Mouse (Mus musculus) v-Abl transformed pro-B cells (cell line): ENCODE measurements around the gene Gm13043.
"Not testable (repeated sequence)": the region's sequence is repeated elsewhere in the genome, so short reads cannot be mapped to it uniquely, and the experiment has no call there.

Experiments used
- in situ Hi-C, 2 experiments: fragments of 400-800 bp; cut with MboI; formaldehyde crosslinking; loops; one replicate each; pipeline ENCODE4 v1.15.1; 2025; ENCODE audit not compliant: unreplicated experiment in 2 of 2

Gm13043 gene

GRCm38 (mm10) chr4:143511043-143511442 lies at the start of gene Gm13043:
Gene Gm13043 (plus strand): TSS chr4:143511343.
- in situ Hi-C loops = no loop called here

GRCm38 (mm10) chr4:143535654-143536053 lies 24.5 kb downstream of the Gm13043 start, which contains the start of gene Gm13040:
Gene Gm13040 (plus strand): TSS chr4:143535954.
- in situ Hi-C loops = not testable (repeated sequence)

DNA sequence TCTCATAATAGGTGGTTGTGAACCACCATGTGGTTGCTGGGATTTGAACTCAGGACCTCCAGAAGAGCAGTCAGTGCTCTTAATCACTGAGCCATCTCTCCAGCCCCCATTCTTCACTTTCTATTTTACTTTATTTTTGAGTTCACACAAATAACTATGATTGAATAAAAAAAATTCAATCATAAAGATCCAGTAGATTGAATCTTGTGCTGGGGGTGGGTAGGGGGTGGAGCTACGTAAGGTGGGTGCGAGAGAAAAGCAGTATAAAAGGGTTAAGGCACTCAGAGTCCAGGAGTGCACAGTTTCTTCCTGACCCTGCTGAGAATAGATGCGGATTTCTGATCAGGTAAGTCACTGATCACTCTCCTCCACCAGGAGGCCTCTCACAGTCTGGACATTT lies 40.3 kb downstream of the Gm13043 start, which contains the start of the genes BC080695 and Gm13057:
TSS of gene BC080695 (plus strand) at position 301 of the 400 bp plus-strand sequence.
TSS of gene Gm13057 (plus strand) at position 310 of the 400 bp plus-strand sequence.
- in situ Hi-C loops = not testable (repeated sequence)
